Mouse (Mus musculus) liver, adult 2 months (tissue): ENCODE data around the gene Dtx1. TPM values are rescaled to one million over a fixed set of nuclear protein-coding genes. Genes with fewer than 3 reads are reported as not detected.
A peak's percentile ranks its signal among the peaks of the same experiment; 100 is the strongest.

Source experiments
- DNase-seq: peaks from one replicate; pipeline ENCODE4 v3.0.0-alpha.2; 2011; ENCODE audit warnings: low read depth, low spot score; ENCODE audit errors: extremely low read depth
- H3K27ac ChIP-seq: fragments of 200-500 bp; replicated peaks from 2 replicates; pipeline ENCODE4 v1.5.1; 2012; ENCODE audit warnings: low read depth, mild to moderate bottlenecking, control low read depth, inconsistent platforms, low read length; ENCODE audit not compliant: insufficient read depth
- H3K27me3 ChIP-seq: fragments of 200-500 bp; 2 replicates; pipeline ENCODE4 v1.6.1; 2012; ENCODE audit warnings: mild to moderate bottlenecking, moderate library complexity, low read length, inconsistent platforms; ENCODE audit not compliant: control insufficient read depth, insufficient read depth
- H3K36me3 ChIP-seq: fragments of 200-500 bp; 2 replicates; pipeline ENCODE4 v1.6.1; 2012; ENCODE audit warnings: low read length, inconsistent platforms; ENCODE audit not compliant: control insufficient read depth, insufficient read depth
- H3K4me1 ChIP-seq: fragments of 200-500 bp; 2 replicates; pipeline ENCODE4 v1.6.1; 2011; ENCODE audit warnings: low read length; ENCODE audit not compliant: control insufficient read depth, insufficient read depth
- H3K4me3 ChIP-seq: fragments of 200-500 bp; 2 replicates; pipeline ENCODE4 v1.5.1; 2011; ENCODE audit warnings: low read depth, mild to moderate bottlenecking, control low read depth, low read length, moderate library complexity; ENCODE audit not compliant: insufficient read depth
- H3K79me2 ChIP-seq: fragments of 200-500 bp; 2 replicates; pipeline ENCODE4 v1.6.1; 2012; ENCODE audit warnings: inconsistent platforms, mild to moderate bottlenecking, low read length, moderate library complexity; ENCODE audit not compliant: control insufficient read depth, insufficient read depth
- H3K9ac ChIP-seq: fragments of 200-500 bp; 2 replicates; pipeline ENCODE4 v1.6.1; 2012; ENCODE audit warnings: low read depth, mild to moderate bottlenecking, control low read depth, inconsistent platforms, low read length
- CTCF ChIP-seq: fragments of 200-500 bp; IDR thresholded peaks from 2 replicates; pipeline ENCODE4 v1.5.1; 2011; ENCODE audit warnings: low read depth, low read length, control low read depth
- POLR2A ChIP-seq: fragments of 200-500 bp; IDR thresholded peaks from 2 replicates; pipeline ENCODE4 v1.6.1; 2011; ENCODE audit warnings: low read length, control low read depth; ENCODE audit not compliant: insufficient read depth; ENCODE audit errors: extremely low read depth
- WGBS: fragments of 180-500 bp; shearing (Covaris S2); methylation state at CpG from one replicate; pipeline ENCODE4 v1.1.7; 2018; 5-methylcytosine and 5-hydroxymethylcytosine counted together
- polyA plus RNA-seq: library from polyadenylated mRNA; depleted of rRNA; stranded (reverse); fragments of >200 nt; gene quantifications from 2 replicates; pipeline ENCODE4 v1.2.3, GENCODE M21; 2012; rRNA removed
- total RNA-seq: library from RNA; depleted of rRNA; stranded (reverse); fragments of >200 nt; gene quantifications from 2 replicates; pipeline ENCODE4 v1.2.3, GENCODE M21; 2014; rRNA removed

The Dtx1 gene
- total and polyA plus RNA-seq, 2 experiments, result 0.65 to 1.3 TPM

- Histone ChIP-seq H3K79me2 (no peaks in the 10 kb centered on the region), H3K27ac (no peak overlapping the region), H3K4me3 (no peak overlapping the region), H3K27me3 (no peaks in the 10 kb centered on the region), H3K4me1 (no peaks in the 10 kb centered on the region), H3K36me3 (no peaks in the 10 kb centered on the region), H3K9ac (no peak overlapping the region)
- no peak for TF ChIP-seq CTCF
- TF ChIP-seq POLR2A, result no peak
- 83% methylated on average over 5 of the region's 5 CpGs for WGBS
- no peak for DNase-seq
Observed at GRCm38 (mm10) chr5:120635633-120636032, 76.1 kb downstream of the Dtx1 start.

DNA sequence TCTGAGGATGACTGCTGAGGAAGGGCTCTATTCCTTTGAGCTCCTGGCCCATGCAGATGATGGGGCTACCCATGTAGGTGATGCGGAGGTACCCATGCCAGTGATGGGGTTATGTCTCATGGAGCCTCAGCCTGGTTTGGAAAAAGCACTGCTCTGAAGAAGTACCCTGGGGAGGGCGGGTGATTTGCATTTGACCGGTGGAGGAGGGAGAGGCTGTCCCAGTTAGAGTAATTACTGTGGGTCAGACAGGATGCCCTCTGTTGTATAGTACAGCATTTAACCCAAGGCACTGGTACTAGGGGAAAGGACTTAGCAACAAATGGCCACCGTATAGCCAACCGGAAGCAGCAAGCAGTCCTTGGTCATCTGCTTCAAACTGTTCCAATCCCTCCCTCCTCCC lies 76.9 kb downstream of the Dtx1 start:
- H3K36me3 ChIP-seq, result no peaks in the 10 kb centered on the region
- 48% methylated on average over 5 of the region's 5 CpGs for WGBS
- no peaks in the 10 kb centered on the region for H3K4me1 ChIP-seq
- no peak for TF ChIP-seq POLR2A
- TF ChIP-seq CTCF, result no peak
- H3K79me2 ChIP-seq, result no peaks in the 10 kb centered on the region
- H3K27me3 ChIP-seq, result no peaks in the 10 kb centered on the region
- DNase-seq, result no peak
- H3K4me3 ChIP-seq, result no peak overlapping the region
- H3K9ac ChIP-seq, result no peak overlapping the region
- H3K27ac ChIP-seq, result no peak overlapping the region

DNA sequence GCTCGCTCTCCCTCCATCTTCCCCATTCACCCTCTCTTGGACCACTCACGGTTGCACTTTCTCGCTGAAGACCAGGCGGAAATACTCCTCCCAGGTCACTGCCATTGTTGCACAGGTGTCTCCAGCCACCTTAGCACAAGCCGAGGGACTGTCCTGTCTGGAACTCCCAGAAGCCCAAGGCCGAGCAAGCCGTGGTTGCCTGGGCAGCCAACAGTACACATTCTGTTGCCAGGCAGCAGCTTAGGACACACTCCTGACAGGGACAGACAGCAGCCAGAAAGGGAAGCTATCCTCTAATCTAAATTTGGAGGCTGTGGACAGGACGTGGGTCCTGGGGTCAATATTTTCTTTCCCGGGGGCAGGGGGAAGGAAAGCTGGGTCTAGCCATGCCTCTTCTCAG lies 77.6 kb downstream of the Dtx1 start, which contains the start of gene Cfap73:
TSS of gene Cfap73 (minus strand) at position 105 of the 400 bp plus-strand sequence.
- 33% methylated on average over 9 of the region's 9 CpGs for WGBS
- H3K27me3 ChIP-seq, result no peaks in the 10 kb centered on the region

GRCm38 (mm10) chr5:120631892-120632291 lies 79.8 kb downstream of the Dtx1 start:
- no peaks in the 10 kb centered on the region for H3K4me1 ChIP-seq
- no peak overlapping the region for H3K4me3 ChIP-seq
- TF ChIP-seq CTCF, result peak; percentile 26; the same call in 1 of the 2 replicates
- TF ChIP-seq POLR2A, result no peak
- H3K9ac ChIP-seq, result no peak overlapping the region
- H3K27ac ChIP-seq, result no peak overlapping the region
- DNase-seq, result no peak
- WGBS, result 89% methylated on average over 5 of the region's 5 CpGs
- 0 out of 2 replicates have a peak, but pooled peaks cover under 1% of the 10 kb centered on the region for H3K36me3 ChIP-seq
- no peaks in the 10 kb centered on the region for H3K27me3 ChIP-seq
- no peaks in the 10 kb centered on the region for H3K79me2 ChIP-seq

More for the DNA sequence above, 77.6 kb downstream of the Dtx1 start, which contains the start of gene Cfap73:
- Histone ChIP-seq H3K9ac (no peak within 1 kb of the TSS), H3K4me1 (no peaks in the 10 kb centered on the region), H3K4me3 (no peak within 1 kb of the TSS), H3K36me3 (no peaks in the 10 kb centered on the region), H3K27ac (no peak within 1 kb of the TSS), H3K79me2 (no peaks in the 10 kb centered on the region)
- no peak for DNase-seq
- TF ChIP-seq CTCF (no peak), POLR2A (no peak)

DNA sequence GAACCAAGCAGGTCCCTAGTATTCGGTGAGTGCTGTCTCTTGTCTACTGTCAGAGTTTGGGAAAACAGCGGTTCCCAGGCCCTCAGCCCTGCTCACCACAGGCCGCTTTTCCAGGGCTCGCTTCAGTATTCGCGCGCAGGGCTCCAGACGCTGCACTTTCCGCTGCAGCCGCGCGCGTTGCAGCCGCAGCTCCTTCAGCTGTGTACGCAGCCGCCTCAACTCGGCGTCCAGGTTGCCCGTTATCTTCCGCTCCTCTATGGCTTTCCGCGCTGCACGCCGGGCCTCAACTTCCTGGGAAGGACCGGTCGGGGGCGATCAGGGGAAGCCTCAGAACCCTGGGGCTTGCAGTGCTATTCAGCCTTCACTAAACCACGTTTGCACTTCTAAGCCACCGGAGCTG lies 80.6 kb downstream of the Dtx1 start:
- Histone ChIP-seq H3K4me3 (no peak overlapping the region), H3K36me3 (peaks cover 1% of the 10 kb centered on the region; the same call in 1 of the 2 replicates), H3K27ac (no peak overlapping the region), H3K27me3 (no peaks in the 10 kb centered on the region), H3K9ac (no peak overlapping the region), H3K4me1 (no peaks in the 10 kb centered on the region), H3K79me2 (no peaks in the 10 kb centered on the region)
- TF ChIP-seq POLR2A (no peak), CTCF (no peak)
- 16% methylated on average over 29 of the region's 29 CpGs for WGBS
- no peak for DNase-seq

Other genes starting within 250 kb of the Dtx1 start
- 11.7 and 23.2 TPM in 2 replicates for gene Sdsl, start 239.1 kb downstream of the Dtx1 start, total RNA-seq
- gene Sdsl, start 239.1 kb downstream of the Dtx1 start, polyA plus RNA-seq, result 18.6 and 25.9 TPM in 2 replicates
- gene Sds, start 235.4 kb downstream of the Dtx1 start, total RNA-seq, result 410 and 645 TPM in 2 replicates
- gene Sds, start 235.4 kb downstream of the Dtx1 start, polyA plus RNA-seq, result 648 and 709 TPM in 2 replicates
- 18.1 and 28.9 TPM in 2 replicates for gene Plbd2, start 208.3 kb downstream of the Dtx1 start, total RNA-seq
- gene Plbd2, start 208.3 kb downstream of the Dtx1 start, polyA plus RNA-seq, result 41.9 and 42.0 TPM in 2 replicates
- 40.6 and 78.9 TPM in 2 replicates for gene Slc8b1, start 200.8 kb downstream of the Dtx1 start, total RNA-seq
- 47.6 and 52.4 TPM in 2 replicates for gene Slc8b1, start 200.8 kb downstream of the Dtx1 start, polyA plus RNA-seq
- 7.6 and 11.5 TPM in 2 replicates for gene Tpcn1, start 123.3 kb downstream of the Dtx1 start, total RNA-seq
- gene Tpcn1, start 123.3 kb downstream of the Dtx1 start, polyA plus RNA-seq, result 51.9 and 78.1 TPM in 2 replicates
- 0.09 TPM in 1 of 2 replicates, not detected in the other for gene Iqcd, start 122.9 kb downstream of the Dtx1 start, total RNA-seq
- 0.15 and 0.22 TPM in 2 replicates for gene Iqcd, start 122.9 kb downstream of the Dtx1 start, polyA plus RNA-seq
- gene Rita1, start 99.3 kb downstream of the Dtx1 start, total RNA-seq, result 4.4 and 5.9 TPM in 2 replicates
- gene Rita1, start 99.3 kb downstream of the Dtx1 start, polyA plus RNA-seq, result 9.1 and 10.5 TPM in 2 replicates
- 15.2 and 19.8 TPM in 2 replicates for gene Ddx54, start 99.2 kb downstream of the Dtx1 start, total RNA-seq
- gene Ddx54, start 99.2 kb downstream of the Dtx1 start, polyA plus RNA-seq, result 24.2 and 24.6 TPM in 2 replicates
- gene Cfap73, start 77.7 kb downstream of the Dtx1 start, total RNA-seq, result not detected in 2 replicates
- not detected in 2 replicates for gene Cfap73, start 77.7 kb downstream of the Dtx1 start, polyA plus RNA-seq
- gene Rasal1, start 63.1 kb downstream of the Dtx1 start, total RNA-seq, result 0.09 and 0.54 TPM in 2 replicates
- gene Rasal1, start 63.1 kb downstream of the Dtx1 start, polyA plus RNA-seq, result 0.10 and 0.95 TPM in 2 replicates
- 1.8 and 1.9 TPM in 2 replicates for gene Oas2, start 37.9 kb upstream of the Dtx1 start, total RNA-seq
- gene Oas2, start 37.9 kb upstream of the Dtx1 start, polyA plus RNA-seq, result 1.3 and 5.4 TPM in 2 replicates
- gene Oas3, start 65.7 kb upstream of the Dtx1 start, total RNA-seq, result 0.87 and 1.4 TPM in 2 replicates
- 0.91 and 1.7 TPM in 2 replicates for gene Oas3, start 65.7 kb upstream of the Dtx1 start, polyA plus RNA-seq
- not detected in 2 replicates for gene Oas1e, start 83.6 kb upstream of the Dtx1 start, total RNA-seq
- not detected in 2 replicates for gene Oas1e, start 83.6 kb upstream of the Dtx1 start, polyA plus RNA-seq
- gene Oas1c, start 100.6 kb upstream of the Dtx1 start, total RNA-seq, result 1.5 TPM in 2 replicates
- gene Oas1c, start 100.6 kb upstream of the Dtx1 start, polyA plus RNA-seq, result 0.39 and 1.6 TPM in 2 replicates
- not detected in 2 replicates for gene Oas1f, start 135.4 kb upstream of the Dtx1 start, total RNA-seq
- not detected in 2 replicates for gene Oas1f, start 135.4 kb upstream of the Dtx1 start, polyA plus RNA-seq
- gene Oas1h, start 149.5 kb upstream of the Dtx1 start, total RNA-seq, result not detected in 2 replicates
- not detected in 2 replicates for gene Oas1h, start 149.5 kb upstream of the Dtx1 start, polyA plus RNA-seq
- gene Oas1g, start 175.7 kb upstream of the Dtx1 start, total RNA-seq, result 3.5 and 4.3 TPM in 2 replicates
- 0.73 and 2.9 TPM in 2 replicates for gene Oas1g, start 175.7 kb upstream of the Dtx1 start, polyA plus RNA-seq
- gene Oas1a, start 195.6 kb upstream of the Dtx1 start, total RNA-seq, result 6.2 and 10.0 TPM in 2 replicates
- 1.6 and 6.4 TPM in 2 replicates for gene Oas1a, start 195.6 kb upstream of the Dtx1 start, polyA plus RNA-seq
- not detected in 2 replicates for gene Oas1d, start 202.6 kb upstream of the Dtx1 start, total RNA-seq
- not detected in 2 replicates for gene Oas1d, start 202.6 kb upstream of the Dtx1 start, polyA plus RNA-seq